Mouse (Mus musculus): ENCODE results near the gene Olfr1040. TPM values are rescaled to one million over a fixed set of nuclear protein-coding genes. Genes with fewer than 3 reads are reported as not detected.
"Not testable (repeated sequence)": the region's sequence is repeated elsewhere in the genome, so short reads cannot be mapped to it uniquely, and the experiment has no call there.

Gene Olfr1040
- total RNA-seq (2021): not detected

- no peak for DNase-seq
These were observed at the start of gene Olfr1040 for GRCm38 (mm10) chr2:86146632-86147031. Olfr1040 (minus strand) TSS chr2:86146732.

DNA sequence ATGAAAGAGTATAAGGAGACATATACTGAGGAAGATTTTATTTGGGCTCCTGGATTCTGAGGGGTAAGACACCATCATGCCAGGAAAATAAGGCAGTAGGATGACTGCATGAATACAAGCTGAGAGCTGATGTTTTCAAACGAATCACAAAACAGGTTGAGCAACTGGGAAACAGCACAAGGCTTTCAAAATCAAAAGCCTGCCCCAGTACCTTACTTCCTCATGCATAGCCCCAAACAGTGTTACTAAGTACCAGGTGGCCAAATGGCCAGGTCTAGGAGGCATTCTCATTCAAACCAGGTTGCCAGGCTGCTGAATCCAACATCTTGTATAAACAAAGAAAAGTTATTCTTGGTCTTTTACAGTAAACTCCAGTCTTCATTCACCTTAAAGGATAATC lies 49.3 kb upstream of the Olfr1040 start:
- DNase-seq: no peak

GRCm38 (mm10) chr2:86185583-86185982 lies 39.1 kb upstream of the Olfr1040 start, which contains the start of gene Olfr52:
Olfr52 (minus strand) TSS chr2:86185683.
- DNase-seq: no peak

DNA sequence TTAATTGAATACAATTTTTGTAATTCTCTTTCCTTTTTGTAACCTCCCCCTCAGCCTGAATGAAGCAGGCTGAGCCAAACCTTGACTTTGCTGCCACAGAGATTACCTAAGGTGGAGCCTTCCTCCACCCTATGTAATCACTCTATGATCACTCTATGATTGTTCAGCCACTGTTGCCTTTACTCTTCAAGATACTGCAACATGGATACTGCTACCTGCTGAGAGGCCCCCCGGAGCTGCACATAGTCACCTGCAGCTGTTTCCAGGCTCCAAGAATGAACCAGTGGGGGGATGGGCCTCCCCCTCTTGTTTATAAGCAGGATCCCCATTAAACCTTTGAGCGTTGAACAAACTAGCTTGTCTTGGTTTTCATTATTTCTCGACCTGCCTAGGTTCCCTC lies 33.4 kb upstream of the Olfr1040 start:
- no peak for DNase-seq

DNA sequence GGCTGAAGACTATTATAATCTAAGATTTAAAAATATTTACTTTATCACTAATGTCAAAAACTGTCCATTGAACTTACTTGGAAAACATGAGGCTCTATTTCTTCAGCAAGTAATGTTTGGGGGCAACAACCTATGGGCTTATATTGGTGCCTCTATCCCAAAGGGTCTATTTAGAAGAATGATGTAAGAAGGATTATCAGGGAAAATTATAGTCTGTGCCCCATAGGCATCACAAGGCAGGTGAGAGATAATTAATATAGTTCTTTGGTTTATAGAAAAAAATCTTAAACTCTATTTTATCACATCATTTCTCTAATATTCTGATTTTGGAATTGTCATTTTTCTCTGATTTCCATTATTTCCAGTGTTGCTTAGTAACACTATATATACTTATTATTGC lies 31.2 kb upstream of the Olfr1040 start, which contains the start of gene Olfr1044:
Gene Olfr1044 (minus strand): TSS at position 101 of the 400 bp plus-strand sequence.
- no peak for DNase-seq

GRCm38 (mm10) chr2:86175422-86175821 lies 28.9 kb upstream of the Olfr1040 start:
- DNase-seq: not testable (repeated sequence)

- DNase-seq: no peak
These were observed 20.9 kb upstream of the Olfr1040 start, which contains the start of gene Olfr1043 for GRCm38 (mm10) chr2:86167422-86167821. Olfr1043 (minus strand) TSS chr2:86167522.

GRCm38 (mm10) chr2:86161738-86162137 lies 15.2 kb upstream of the Olfr1040 start, which contains the start of gene Olfr1042:
Olfr1042 (minus strand) TSS chr2:86161838.
- no peak for DNase-seq

- no peak for DNase-seq
These were observed 10.7 kb downstream of the Olfr1040 start, which contains the start of gene Olfr1039 for GRCm38 (mm10) chr2:86135828-86136227. Olfr1039 (minus strand) TSS chr2:86135928.

Other genes with a start within 250 kb of the Olfr1040 start
- not detected for gene Olfr1024, start 241.7 kb downstream of the Olfr1040 start, total RNA-seq (2021)
- gene Olfr1025-ps1, start 231.5 kb downstream of the Olfr1040 start, total RNA-seq (2021): not detected
- not detected for gene Olfr1026, start 225.2 kb downstream of the Olfr1040 start, total RNA-seq (2021)
- gene Olfr1028, start 196.3 kb downstream of the Olfr1040 start, total RNA-seq (2021): not detected
- gene Olfr1029, start 172.8 kb downstream of the Olfr1040 start, total RNA-seq (2021): not detected
- not detected for gene Olfr1030, start 167.5 kb downstream of the Olfr1040 start, total RNA-seq (2021)
- not detected for gene Olfr1031, start 156.4 kb downstream of the Olfr1040 start, total RNA-seq (2021)
- gene Olfr1032, start 141.2 kb downstream of the Olfr1040 start, total RNA-seq (2021): not detected
- gene Olfr1033, start 126.1 kb downstream of the Olfr1040 start, total RNA-seq (2021): not detected
- gene Olfr1034, start 100.9 kb downstream of the Olfr1040 start, total RNA-seq (2021): not detected
- gene Olfr1036, start 72.7 kb downstream of the Olfr1040 start, total RNA-seq (2021): not detected
- gene Olfr1037, start 59.3 kb downstream of the Olfr1040 start, total RNA-seq (2021): not detected
- gene Olfr1039, start 10.8 kb downstream of the Olfr1040 start, total RNA-seq (2021): not detected
- gene Olfr1042, start 15.1 kb upstream of the Olfr1040 start, total RNA-seq (2021): not detected
- gene Olfr1043, start 20.8 kb upstream of the Olfr1040 start, total RNA-seq (2021): not detected
- gene Olfr1044, start 31.1 kb upstream of the Olfr1040 start, total RNA-seq (2021): not detected
- gene Olfr52, start 39.0 kb upstream of the Olfr1040 start, total RNA-seq (2021): not detected
- gene Olfr1045, start 56.3 kb upstream of the Olfr1040 start, total RNA-seq (2021): not detected
- gene Olfr1046, start 72.6 kb upstream of the Olfr1040 start, total RNA-seq (2021): not detected
- gene Olfr1047, start 84.7 kb upstream of the Olfr1040 start, total RNA-seq (2021): not detected
- not detected for gene Olfr1048, start 93.6 kb upstream of the Olfr1040 start, total RNA-seq (2021)
- gene Olfr1049, start 111.6 kb upstream of the Olfr1040 start, total RNA-seq (2021): not detected
- not detected for gene Olfr1051, start 132.4 kb upstream of the Olfr1040 start, total RNA-seq (2021)
- gene Olfr1052, start 145.7 kb upstream of the Olfr1040 start, total RNA-seq (2021): not detected
- not detected for gene Olfr1053, start 168.6 kb upstream of the Olfr1040 start, total RNA-seq (2021)
- gene Olfr1054, start 188.7 kb upstream of the Olfr1040 start, total RNA-seq (2021): not detected
- gene Olfr1055, start 203.6 kb upstream of the Olfr1040 start, total RNA-seq (2021): not detected
- not detected for gene Olfr1056, start 215.7 kb upstream of the Olfr1040 start, total RNA-seq (2021)
- gene Olfr1057, start 231.7 kb upstream of the Olfr1040 start, total RNA-seq (2021): not detected
- not detected for gene Olfr1058, start 241.8 kb upstream of the Olfr1040 start, total RNA-seq (2021)